Mouse (Mus musculus) MEL (cell line): ENCODE results near the gene Glp2r. TPM values are rescaled to one million over a fixed set of nuclear protein-coding genes. Genes with fewer than 3 reads are reported as not detected.

Source experiments
- DNase-seq: peaks from one replicate; pipeline ENCODE4 v3.0.0; 2011; ENCODE audit warnings: low read depth, low spot score
- H3K27ac ChIP-seq: 2 replicates; pipeline ENCODE4 v1.5.1; 2012; ENCODE audit warnings: low read depth, mild to moderate bottlenecking, control low read depth, low read length, moderate library complexity; ENCODE audit not compliant: control insufficient read depth
- H3K27me3 ChIP-seq, 2 experiments: fragments of 150-350 bp in 1 of 2; sonication (generic) in 1 of 2; 2 replicates each; pipeline ENCODE4 v1.6.1; 2012; ENCODE audit warnings: low read length in 2 of 2, mild to moderate bottlenecking in 2 of 2, improper control_type of control experiment in 1 of 2, moderate library complexity in 1 of 2; ENCODE audit not compliant: insufficient read depth in 2 of 2, control insufficient read depth in 1 of 2
- H3K36me3 ChIP-seq, 2 experiments: 2 replicates each; pipeline ENCODE4 v1.6.1; 2012 to 2014; ENCODE audit warnings: low read length in 2 of 2, improper control_type of control experiment in 1 of 2, inconsistent platforms in 1 of 2, mild to moderate bottlenecking in 1 of 2; ENCODE audit not compliant: insufficient read depth in 2 of 2, control insufficient read depth in 1 of 2
- H3K4me1 ChIP-seq, 2 experiments: fragments of 150-350 bp in 1 of 2; sonication (generic) in 1 of 2; 2 replicates each; pipeline ENCODE4 v1.6.1; 2012; ENCODE audit warnings: low read length in 2 of 2, improper control_type of control experiment in 1 of 2, mild to moderate bottlenecking in 1 of 2; ENCODE audit not compliant: insufficient read depth in 2 of 2, control insufficient read depth in 1 of 2
- H3K4me3 ChIP-seq, 2 experiments: fragments of 150-350 bp in 1 of 2; sonication (generic) in 1 of 2; 2 replicates each; pipeline ENCODE4 v1.5.1; 2012; ENCODE audit warnings: low read depth in 2 of 2, low read length in 2 of 2, mild to moderate bottlenecking in 2 of 2, moderate library complexity in 2 of 2, control low read depth in 1 of 2, improper control_type of control experiment in 1 of 2; ENCODE audit not compliant: control insufficient read depth in 1 of 2, insufficient read depth in 1 of 2
- H3K79me2 ChIP-seq: 2 replicates; pipeline ENCODE4 v1.6.1; 2012; ENCODE audit warnings: mild to moderate bottlenecking, low read length, moderate library complexity; ENCODE audit not compliant: control insufficient read depth, poor library complexity, insufficient read depth
- H3K9ac ChIP-seq: 2 replicates; pipeline ENCODE4 v1.6.1; 2012; ENCODE audit warnings: low read depth, mild to moderate bottlenecking, control low read depth, low read length, moderate library complexity; ENCODE audit not compliant: control insufficient read depth, poor library complexity, severe bottlenecking
- H3K9me3 ChIP-seq: fragments of 150-350 bp; sonication (generic); replicated peaks from 2 replicates; pipeline ENCODE4 v1.6.1; 2012; ENCODE audit warnings: mild to moderate bottlenecking, low read length, improper control_type of control experiment, moderate library complexity; ENCODE audit not compliant: insufficient read depth
- BHLHE40 ChIP-seq: IDR thresholded peaks from 2 replicates; pipeline ENCODE4 v1.6.1; 2012; ENCODE audit warnings: low read depth, mild to moderate bottlenecking, inconsistent platforms, low read length, improper control_type of control experiment, borderline replicate concordance
- CHD2 ChIP-seq: IDR thresholded peaks from 2 replicates; pipeline ENCODE4 v1.6.1; 2011; ENCODE audit warnings: low read length, improper control_type of control experiment
- E2F4 ChIP-seq: IDR thresholded peaks from 2 replicates; pipeline ENCODE4 v1.6.1; 2011; ENCODE audit warnings: low read depth, low read length, improper control_type of control experiment, borderline replicate concordance
- ELF1 ChIP-seq: IDR thresholded peaks from 2 replicates; pipeline ENCODE4 v1.6.1; 2014; ENCODE audit warnings: low read depth, mild to moderate bottlenecking, inconsistent platforms, low read length, improper control_type of control experiment, moderate library complexity
- EP300 ChIP-seq, 2 experiments: IDR thresholded peaks; 2 replicates each; pipeline ENCODE4 v1.6.1; 2011; ENCODE audit warnings: improper control_type of control experiment in 2 of 2, low read length in 2 of 2, low read depth in 1 of 2, mild to moderate bottlenecking in 1 of 2
- ETS1 ChIP-seq: IDR thresholded peaks from 2 replicates; pipeline ENCODE4 v1.6.1; 2012; ENCODE audit warnings: low read depth, mild to moderate bottlenecking, inconsistent platforms, low read length, improper control_type of control experiment, moderate library complexity
- JUND ChIP-seq: IDR thresholded peaks from 2 replicates; pipeline ENCODE4 v1.6.1; 2011; ENCODE audit warnings: low read depth, mild to moderate bottlenecking, improper control_type of control experiment, low read length
- MAFK ChIP-seq: IDR thresholded peaks from 2 replicates; pipeline ENCODE4 v1.6.1; 2011; ENCODE audit warnings: low read depth, mild to moderate bottlenecking, low read length, improper control_type of control experiment, borderline replicate concordance
- MAX ChIP-seq: IDR thresholded peaks from 2 replicates; pipeline ENCODE4 v1.6.1; 2011; ENCODE audit warnings: low read length, improper control_type of control experiment
- MAZ ChIP-seq: IDR thresholded peaks from 2 replicates; pipeline ENCODE4 v1.6.1; 2012; ENCODE audit warnings: low read depth, mild to moderate bottlenecking, inconsistent platforms, low read length, improper control_type of control experiment
- MEF2A ChIP-seq: IDR thresholded peaks from 2 replicates; pipeline ENCODE4 v1.6.1; 2014; ENCODE audit warnings: low read depth, mild to moderate bottlenecking, inconsistent platforms, low read length, improper control_type of control experiment; ENCODE audit not compliant: poor library complexity, insufficient replicate concordance, severe bottlenecking; ENCODE audit errors: extremely low read depth
- MYC ChIP-seq: IDR thresholded peaks from 2 replicates; pipeline ENCODE4 v1.6.1; 2011; ENCODE audit warnings: low read depth, mild to moderate bottlenecking, low read length, improper control_type of control experiment, moderate library complexity
- NRF1 ChIP-seq: IDR thresholded peaks from 2 replicates; pipeline ENCODE4 v1.6.1; 2014; ENCODE audit warnings: low read depth, mild to moderate bottlenecking, inconsistent platforms, low read length, improper control_type of control experiment, moderate library complexity; ENCODE audit not compliant: poor library complexity, insufficient read depth, severe bottlenecking
- POLR2A ChIP-seq, 2 experiments: IDR thresholded peaks; 2 replicates each; pipeline ENCODE4 v1.6.1; 2011 to 2012; ENCODE audit warnings: low read length in 2 of 2, mild to moderate bottlenecking in 2 of 2, control low read depth in 1 of 2, improper control_type of control experiment in 1 of 2, low read depth in 1 of 2, moderate library complexity in 1 of 2; ENCODE audit not compliant: control insufficient read depth in 1 of 2, insufficient read depth in 1 of 2, poor library complexity in 1 of 2
- RCOR1 ChIP-seq: IDR thresholded peaks from 2 replicates; pipeline ENCODE4 v1.6.1; 2012; ENCODE audit warnings: low read depth, mild to moderate bottlenecking, inconsistent platforms, low read length, improper control_type of control experiment
- TAL1 ChIP-seq: IDR thresholded peaks from 2 replicates; pipeline ENCODE4 v1.6.1; 2012; ENCODE audit warnings: mild to moderate bottlenecking, inconsistent platforms, low read length, moderate library complexity, mixed read lengths
- TBP ChIP-seq: IDR thresholded peaks from 2 replicates; pipeline ENCODE4 v1.8.0; 2011; ENCODE audit warnings: low read depth, low read length, improper control_type of control experiment
- TCF12 ChIP-seq: IDR thresholded peaks from 2 replicates; pipeline ENCODE4 v1.6.1; 2014; ENCODE audit warnings: low read depth, mild to moderate bottlenecking, inconsistent platforms, low read length, improper control_type of control experiment, moderate library complexity
- USF1 ChIP-seq: IDR thresholded peaks from 2 replicates; pipeline ENCODE4 v1.6.1; 2014; ENCODE audit warnings: low read depth, mild to moderate bottlenecking, inconsistent platforms, low read length, improper control_type of control experiment, moderate library complexity
- ZC3H11A ChIP-seq: IDR thresholded peaks from 2 replicates; pipeline ENCODE4 v1.6.1; 2012; ENCODE audit warnings: low read depth, mild to moderate bottlenecking, inconsistent platforms, low read length, improper control_type of control experiment
- ZMIZ1 ChIP-seq: IDR thresholded peaks from 2 replicates; pipeline ENCODE4 v1.6.1; 2012; ENCODE audit warnings: low read depth, mild to moderate bottlenecking, inconsistent platforms, low read length, improper control_type of control experiment, moderate library complexity
- polyA plus RNA-seq, 2 experiments: library from polyadenylated mRNA; stranded (reverse) in 1 of 2; unstranded in 1 of 2; fragments of >175 nt in 1 of 2; fragments of >200 nt in 1 of 2; gene quantifications; 2 replicates each; pipeline versions ENCODE4 v1.2.1 to v1.2.4; 2012; ENCODE audit warnings: low replicate concordance in 2 of 2, low read depth in 1 of 2; ENCODE audit not compliant: insufficient read length in 2 of 2, insufficient read depth in 1 of 2, missing spikeins in 1 of 2
- total RNA-seq: library from RNA; depleted of rRNA; stranded (reverse); fragments of 300-350 nt; gene quantifications from 2 replicates; pipeline ENCODE4 v1.2.3, GENCODE M21; 2012

Glp2r gene
- total and polyA plus RNA-seq, 3 experiments, result not detected

GRCm38 (mm10) chr11:67663437-67663836, 107.5 kb downstream of the Glp2r start:
- no peak for TF ChIP-seq POLR2A (IDR thresholded peaks at IDR 0.05; ENCODE audit: control insufficient read depth in 1 of 2, insufficient read depth in 1 of 2, low read depth in 1 of 2, low read length in 2 of 2, poor library complexity in 1 of 2)
- no peak for TF ChIP-seq TCF12
- no peak for TF ChIP-seq MAZ
- TF ChIP-seq MEF2A, result no peak
- TF ChIP-seq MAFK, result no peak
- TF ChIP-seq E2F4, result no peak
- no peak for TF ChIP-seq TBP
- no peak for TF ChIP-seq MAX
- no peak for TF ChIP-seq TAL1
- TF ChIP-seq BHLHE40, result no peak
- TF ChIP-seq NRF1, result no peak
- TF ChIP-seq USF1, result no peak
- TF ChIP-seq CHD2, result no peak
- TF ChIP-seq ETS1, result no peak
- no peak for TF ChIP-seq RCOR1
- TF ChIP-seq JUND, result no peak
- no peak for TF ChIP-seq ZMIZ1
- TF ChIP-seq EP300 (IDR thresholded peaks at IDR 0.05; ENCODE audit: low read depth in 1 of 2, low read length in 2 of 2), result no peak
- Histone ChIP-seq H3K36me3 (no peaks in the 10 kb centered on the region), H3K27ac (no peak overlapping the region), H3K79me2 (no peaks in the 10 kb centered on the region), H3K9ac (no peak overlapping the region), H3K4me3 (no peak overlapping the region), H3K9me3 (no peaks in the 10 kb centered on the region), H3K27me3 (no peaks in the 10 kb centered on the region), H3K4me1 (no peaks in the 10 kb centered on the region)
- DNase-seq, result no peak

- no peak for DNase-seq
- H3K4me3 ChIP-seq, result no peak overlapping the region
- H3K27me3 ChIP-seq, result no peaks in the 10 kb centered on the region
- no peak overlapping the region for H3K27ac ChIP-seq
- no peaks in the 10 kb centered on the region for H3K4me1 ChIP-seq
- no peaks in the 10 kb centered on the region for H3K9me3 ChIP-seq
- H3K9ac ChIP-seq, result no peak overlapping the region
- no peaks in the 10 kb centered on the region for H3K79me2 ChIP-seq
- TF ChIP-seq ELF1 (no peak), E2F4 (no peak), ZC3H11A (no peak), NRF1 (no peak), MYC (no peak)
- TF ChIP-seq, all 39 proteins: peak for 0
- H3K36me3 ChIP-seq, result no peaks in the 10 kb centered on the region
Measured at GRCm38 (mm10) chr11:67661465-67661864, 109.5 kb downstream of the Glp2r start.
